Mouse (Mus musculus) gastrocnemius, adult 8-10 months (tissue): ENCODE measurements at regions not wholly inside any gene's neighbourhood (a gene's known extent, or its start where the extent isn't known, plus 50 kb on each side); places are given as distances from the start of the nearest gene placed in this dataset.

ENCODE experiments used
- DNase-seq, 2 experiments: peaks; one replicate each; pipeline ENCODE4 v3.0.0; 2022; ENCODE audit warnings: low spot score in 2 of 2

- DNase-seq: no peak
Observed at GRCm38 (mm10) chr9:100266528-100267387, 219.8 kb downstream of the Il20rb start.

GRCm38 (mm10) chr9:100252409-100252808, 234.2 kb downstream of the Il20rb start:
- DNase-seq: no peak
